Mouse (Mus musculus) layer of hippocampus, adult 9-10 months (tissue): ENCODE data around the gene 9230102O04Rik.

Source experiments
- DNase-seq: peaks from one replicate; pipeline ENCODE4 v3.0.0; 2022; ENCODE audit warnings: low spot score

9230102O04Rik gene

GRCm38 (mm10) chr2:9871798-9872197, 17.5 kb downstream of the 9230102O04Rik start:
- DNase-seq = no peak

DNA sequence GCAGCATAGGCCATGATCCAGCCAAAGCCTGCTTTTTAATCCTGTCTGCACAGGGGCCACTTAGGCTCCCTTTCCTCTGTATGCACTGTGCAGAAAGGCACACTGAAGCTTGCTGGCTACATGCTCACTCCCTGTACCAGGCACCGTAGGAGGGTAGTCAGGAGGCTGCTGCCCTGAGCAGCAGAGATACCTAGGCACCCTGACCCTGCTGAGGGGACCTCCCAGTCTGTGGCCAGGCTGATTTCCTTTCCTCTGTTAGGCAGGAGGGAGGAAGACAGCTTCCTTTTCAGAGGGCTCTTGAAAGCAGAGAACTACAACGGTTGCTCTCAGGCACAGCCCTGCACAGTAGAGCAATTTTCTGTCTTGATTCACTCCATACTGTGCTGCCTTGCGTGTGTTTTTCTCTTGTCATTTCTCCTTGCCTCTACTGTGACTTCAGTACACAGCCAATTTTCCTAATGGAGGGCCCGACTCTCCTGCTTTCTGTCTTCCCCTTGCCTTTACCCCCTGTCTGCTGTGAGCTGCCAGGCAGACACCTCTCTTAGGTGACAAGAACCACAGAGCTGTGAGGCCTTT, 18.1 kb downstream of the 9230102O04Rik start:
- DNase-seq = no peak

GRCm38 (mm10) chr2:9867092-9867825, 22.1 kb downstream of the 9230102O04Rik start:
- no peak for DNase-seq

GRCm38 (mm10) chr2:9860698-9861097, 28.6 kb downstream of the 9230102O04Rik start:
- DNase-seq = no peak

DNA sequence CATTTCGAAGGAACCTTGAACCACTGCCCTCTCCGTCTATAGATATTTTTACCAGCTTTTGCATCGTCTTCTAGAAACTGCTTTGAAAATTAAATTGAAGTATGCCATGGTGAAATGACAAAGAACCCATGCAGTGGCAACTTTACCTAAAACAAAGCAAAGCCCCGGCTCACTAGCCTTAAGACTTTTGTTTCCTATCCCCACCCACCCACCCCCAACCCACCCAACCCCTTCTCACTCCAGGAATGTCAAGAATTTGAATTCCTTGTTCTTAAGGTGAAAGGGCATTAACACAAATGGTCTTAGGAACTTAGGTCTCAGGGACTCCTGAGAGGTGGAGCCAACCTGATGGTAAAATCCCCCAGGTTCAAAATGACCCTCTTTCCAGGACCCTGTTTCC, 33.5 kb downstream of the 9230102O04Rik start:
- no peak for DNase-seq

DNA sequence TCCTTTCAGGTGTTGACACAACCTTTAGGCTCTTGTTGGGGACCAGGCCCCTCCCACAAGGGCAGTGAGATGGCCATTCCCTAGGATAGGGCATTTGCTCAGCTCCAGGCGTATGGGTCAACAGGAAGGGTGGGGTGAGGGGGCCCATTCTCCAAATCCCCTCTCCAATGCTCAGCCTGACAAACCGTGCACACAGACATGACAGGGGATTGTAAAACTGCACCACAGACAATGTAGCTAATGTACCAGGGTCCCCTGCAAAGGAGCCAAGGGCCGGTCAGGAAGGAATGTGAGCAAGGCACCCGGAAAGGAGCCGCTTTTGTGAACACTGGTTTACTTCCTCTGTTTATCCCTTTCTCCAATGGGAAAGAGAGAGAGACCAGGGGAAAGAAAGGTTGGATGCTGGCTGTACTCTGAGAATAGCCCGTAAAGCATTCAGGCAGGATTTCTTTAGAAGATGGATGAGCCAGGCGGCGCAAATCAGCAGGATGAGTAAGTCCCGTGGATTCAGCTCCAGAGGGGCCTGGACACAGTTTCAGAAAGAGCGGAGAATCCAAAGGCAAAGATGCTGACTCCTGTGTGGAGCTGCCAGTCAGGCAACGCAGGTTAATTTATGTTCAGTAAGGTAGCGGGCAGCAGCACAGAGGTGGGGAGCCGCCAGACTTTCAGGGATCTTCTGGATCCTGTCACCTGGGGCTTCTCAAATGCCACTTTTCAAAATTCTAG, 36.3 kb downstream of the 9230102O04Rik start:
- no peak for DNase-seq

DNA sequence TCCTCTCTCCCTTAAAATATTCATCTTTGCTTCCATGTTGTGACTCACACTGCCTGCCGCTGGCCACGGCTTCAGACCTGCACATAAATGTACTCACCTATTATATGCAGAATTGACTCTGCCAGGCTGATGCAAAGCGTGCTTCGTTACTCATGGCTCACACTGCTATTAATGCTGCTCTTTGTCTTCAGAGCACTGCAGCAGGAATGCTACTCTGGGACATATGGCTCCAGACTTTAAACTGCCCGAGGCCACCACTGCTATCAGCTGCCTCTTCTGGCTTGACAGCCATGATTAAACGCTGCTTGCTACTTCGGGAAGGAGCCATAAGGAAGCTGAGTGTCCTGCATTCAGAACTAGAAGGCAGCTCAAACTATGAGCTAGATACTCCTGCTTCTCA, 54.1 kb downstream of the 9230102O04Rik start:
- no peak for DNase-seq

- no peak for DNase-seq
These were observed 55.6 kb downstream of the 9230102O04Rik start for GRCm38 (mm10) chr2:9833712-9834111.
